Mouse (Mus musculus): ENCODE measurements around the gene Kcnt1.

Kcnt1 gene

DNA sequence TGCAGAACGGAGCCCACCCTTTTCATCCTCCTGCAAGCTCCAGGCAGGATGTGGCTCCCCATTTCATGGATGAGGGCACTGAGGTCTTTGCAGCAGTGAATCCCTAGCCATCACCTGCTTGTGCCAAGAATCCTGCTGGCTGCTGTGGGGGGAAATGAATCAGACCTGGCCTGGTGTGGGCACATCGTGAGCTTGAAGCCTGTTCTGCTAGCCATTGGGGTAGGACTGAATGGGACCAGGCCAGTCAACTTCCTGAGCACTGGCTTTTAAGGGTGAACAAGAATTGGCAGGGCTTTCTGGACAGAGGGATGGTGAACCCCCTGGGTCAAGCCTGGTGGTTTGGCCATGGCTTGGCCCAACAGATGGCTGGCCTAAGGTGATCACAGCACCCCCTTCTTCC lies 15.0 kb downstream of the Kcnt1 start:
- DNase-seq (ENCODE audit: low read depth) = no peak

DNA sequence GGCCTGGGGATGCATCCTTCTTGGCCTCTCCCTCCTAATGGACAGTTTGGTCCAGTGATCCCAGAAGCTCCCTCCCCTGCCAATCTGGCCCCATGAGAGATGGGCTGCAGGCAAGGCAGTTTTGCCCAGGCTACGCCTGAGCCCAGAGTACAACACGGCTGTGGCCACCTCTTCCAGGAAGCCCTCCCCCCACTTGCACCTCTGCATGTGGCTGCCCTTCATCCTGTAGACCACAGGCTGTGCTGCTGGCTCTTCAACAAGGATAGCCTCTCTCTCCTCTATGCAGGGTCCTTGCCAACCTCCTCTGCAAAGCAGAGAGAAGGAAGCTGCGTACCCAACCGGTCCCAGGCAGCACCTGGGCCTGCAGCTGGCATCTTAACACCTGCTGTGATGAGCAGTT lies 15.5 kb downstream of the Kcnt1 start:
- no peak for DNase-seq (ENCODE audit: low read depth)

DNA sequence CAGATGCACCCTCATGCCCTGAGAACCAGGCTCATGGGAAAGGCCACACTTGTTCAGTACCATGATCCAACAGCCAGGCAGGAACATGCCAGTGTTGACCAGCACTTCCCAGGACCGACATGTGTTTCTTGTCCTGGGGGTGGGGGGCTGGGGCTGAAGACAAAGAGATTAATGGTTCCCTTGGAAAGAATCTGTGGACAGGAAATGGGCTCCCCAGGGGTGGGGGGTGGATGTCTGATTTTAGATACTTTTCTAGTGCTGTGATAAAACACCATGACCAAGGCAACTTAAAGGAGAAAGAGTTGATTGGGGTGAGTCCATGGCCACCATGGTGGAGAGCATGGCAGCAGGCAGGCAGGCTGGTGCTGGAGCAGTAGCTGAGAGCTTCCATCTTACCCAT lies 18.7 kb downstream of the Kcnt1 start:
- no peak for DNase-seq (ENCODE audit: low read depth)

- no peak for DNase-seq (ENCODE audit: low read depth)
These were observed 21.2 kb downstream of the Kcnt1 start for GRCm38 (mm10) chr2:25884756-25885155.

DNA sequence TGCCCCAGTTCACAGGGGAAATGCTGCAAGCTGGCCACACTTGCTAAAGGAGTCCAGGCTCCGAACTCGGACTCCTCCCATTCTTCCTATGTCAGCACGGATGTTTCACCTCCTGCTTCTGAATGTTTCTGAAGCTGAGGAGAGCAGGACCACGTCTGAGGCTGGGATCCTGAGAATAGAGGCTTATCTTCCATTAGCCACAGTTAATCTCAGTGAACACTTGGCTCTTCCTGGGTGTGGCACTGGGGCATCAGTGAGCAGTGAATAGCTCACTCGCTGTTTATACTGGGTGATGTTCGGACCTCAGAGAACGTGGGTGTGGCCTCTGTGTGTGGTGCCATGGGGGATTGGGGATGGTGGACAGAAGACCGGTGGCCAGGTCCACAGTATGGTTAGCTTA lies 23.7 kb downstream of the Kcnt1 start:
- no peak for DNase-seq (ENCODE audit: low read depth)

DNA sequence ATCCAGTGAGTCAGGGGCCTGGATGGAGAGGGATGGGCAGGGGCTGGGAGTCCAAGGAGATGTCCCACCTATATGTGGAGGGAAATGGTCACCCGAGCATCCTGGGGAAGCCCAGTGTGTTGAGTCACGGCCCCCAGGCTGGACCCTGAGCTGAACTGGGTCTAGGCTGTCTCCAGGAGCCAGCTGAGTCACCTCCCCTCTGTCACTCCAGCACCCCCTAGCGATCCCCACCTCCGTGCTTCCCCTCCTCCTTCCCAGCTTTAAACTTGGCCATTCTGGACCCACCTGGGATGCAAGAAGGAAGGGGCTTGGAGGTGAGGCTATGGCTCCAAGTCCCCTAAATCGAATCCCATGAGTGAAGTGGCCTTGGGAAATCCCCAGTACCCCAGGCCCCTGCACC lies 24.6 kb downstream of the Kcnt1 start:
- no peak for DNase-seq (ENCODE audit: low read depth)

DNA sequence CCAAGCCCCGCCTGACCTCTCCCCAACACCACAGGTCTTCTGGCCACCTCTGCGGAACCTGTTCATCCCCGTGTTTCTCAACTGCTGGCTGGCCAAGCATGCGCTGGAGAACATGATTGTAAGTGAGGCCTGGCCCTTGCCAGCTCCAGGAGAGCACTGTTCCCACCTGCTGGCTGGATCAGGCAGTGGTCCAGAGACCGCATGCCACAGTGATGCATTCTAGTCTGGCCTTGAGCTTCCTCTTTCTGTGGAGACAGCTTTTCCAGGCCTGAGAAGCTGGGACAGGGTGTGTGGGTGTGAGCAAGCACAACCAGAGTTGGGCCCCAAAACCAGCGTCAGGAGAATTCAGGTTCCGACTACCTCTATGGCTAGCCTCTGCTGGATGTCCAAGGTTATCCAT lies 28.9 kb downstream of the Kcnt1 start:
- no peak for DNase-seq (ENCODE audit: low read depth)

GRCm38 (mm10) chr2:25898970-25899369 lies 35.4 kb downstream of the Kcnt1 start:
- DNase-seq (ENCODE audit: low read depth) = no peak

DNA sequence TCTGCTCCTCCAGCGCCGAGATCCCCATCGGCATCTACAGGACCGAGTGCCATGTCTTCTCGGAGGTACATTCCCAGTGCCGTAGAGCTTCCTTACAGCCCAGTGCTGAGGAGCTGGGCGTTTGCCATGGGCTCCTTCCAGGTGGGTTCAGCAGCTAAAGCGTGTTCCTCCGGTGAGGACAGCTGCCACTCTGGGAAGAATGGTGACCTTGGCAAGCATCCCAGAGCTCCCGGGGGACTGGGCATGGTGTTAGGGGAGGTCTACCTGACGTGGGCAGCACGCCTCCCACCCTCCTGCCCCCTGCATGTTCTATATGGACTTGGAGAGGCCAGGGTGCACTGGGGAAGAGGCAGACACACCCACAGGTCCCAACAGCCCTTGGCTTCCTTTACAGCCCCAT lies 46.3 kb downstream of the Kcnt1 start:
- DNase-seq (ENCODE audit: low read depth) = no peak

DNA sequence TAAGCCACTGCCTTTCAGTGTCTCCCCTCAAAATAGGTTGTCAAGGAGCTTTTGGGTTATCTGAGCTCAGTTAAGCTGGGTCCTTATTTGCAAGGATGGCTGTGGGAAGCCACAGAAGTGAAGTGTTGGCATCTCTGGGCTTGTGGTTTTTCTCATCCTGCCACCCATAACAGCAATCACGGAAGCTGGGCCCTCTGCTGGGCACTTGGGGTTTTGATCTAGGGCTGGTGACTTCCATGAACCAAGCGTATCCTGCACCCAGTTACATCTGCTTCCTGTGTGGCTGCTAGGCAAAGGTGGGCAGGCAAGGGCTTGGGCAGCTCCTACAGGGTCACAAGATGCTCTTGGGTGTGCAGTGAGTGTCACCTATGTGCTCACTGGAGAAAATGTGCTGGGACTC lies 49.7 kb downstream of the Kcnt1 start:
- DNase-seq (ENCODE audit: low read depth) = no peak

DNA sequence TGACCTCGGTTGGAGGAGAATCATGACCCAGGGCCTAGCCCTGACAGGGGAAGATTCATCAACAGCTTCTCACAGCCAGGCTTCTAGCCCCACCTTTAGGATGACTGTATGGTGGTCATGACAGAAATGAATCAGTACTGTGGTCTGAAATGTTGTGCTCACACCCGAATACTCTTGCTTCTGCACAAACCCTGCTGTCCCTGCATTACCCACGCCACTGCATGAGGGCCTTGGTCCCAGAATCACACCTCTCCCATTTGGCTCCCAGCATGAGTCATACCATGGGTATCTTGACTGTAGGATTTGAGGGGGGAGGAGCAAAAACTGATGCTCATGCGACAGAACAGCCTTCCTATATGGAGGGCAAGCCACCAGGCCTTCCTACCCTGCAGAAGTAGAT lies 50.7 kb downstream of the Kcnt1 start:
- no peak for DNase-seq (ENCODE audit: low read depth)

GRCm38 (mm10) chr2:25914821-25915220 lies 51.3 kb downstream of the Kcnt1 start:
- no peak for DNase-seq (ENCODE audit: low read depth)

DNA sequence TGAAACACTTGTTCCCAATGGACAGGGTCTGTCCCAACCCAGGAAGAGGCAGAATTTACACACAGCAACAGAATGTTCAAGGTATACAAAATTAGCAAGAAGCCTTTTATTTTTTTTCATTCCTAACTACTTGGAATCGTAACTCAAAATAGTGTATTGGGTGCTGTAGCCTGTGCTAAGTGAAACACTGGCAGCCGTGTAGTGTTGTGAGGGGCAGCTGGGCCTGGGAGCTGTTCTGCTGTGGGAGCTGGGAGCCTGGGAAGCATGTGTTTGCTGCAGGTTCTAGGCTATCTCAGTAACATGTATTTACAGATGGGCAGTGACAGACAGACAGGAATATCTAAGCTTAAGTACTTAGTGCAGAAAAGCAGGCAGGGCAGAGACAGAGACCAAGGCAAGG lies 54.9 kb downstream of the Kcnt1 start:
- DNase-seq (ENCODE audit: low read depth) = no peak

- no peak for DNase-seq (ENCODE audit: low read depth)
These were observed 56.4 kb downstream of the Kcnt1 start for GRCm38 (mm10) chr2:25919972-25920371.

DNA sequence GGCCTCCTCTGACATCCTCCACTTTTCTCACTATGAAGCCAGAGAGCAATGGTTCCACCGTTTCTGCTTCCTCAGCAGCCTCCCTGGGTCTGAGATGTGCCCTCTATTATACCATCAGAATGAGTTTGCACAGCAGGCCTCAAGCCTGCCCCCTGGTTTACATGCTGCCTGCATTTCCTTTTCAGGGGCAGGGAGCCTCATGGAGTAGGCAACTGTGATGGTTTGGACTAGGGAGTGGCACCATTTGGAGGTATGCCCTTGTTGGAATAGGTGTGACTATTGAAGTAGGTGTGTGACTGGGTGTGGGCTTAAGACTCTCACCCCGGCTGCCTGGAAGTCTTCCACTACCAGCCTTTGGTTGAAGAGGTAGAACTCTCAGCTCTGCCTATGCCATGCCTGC lies 60.3 kb downstream of the Kcnt1 start:
- no peak for DNase-seq (ENCODE audit: low read depth)

- DNase-seq (ENCODE audit: low read depth) = no peak
These were observed 61.4 kb downstream of the Kcnt1 start for GRCm38 (mm10) chr2:25924934-25925333.

DNA sequence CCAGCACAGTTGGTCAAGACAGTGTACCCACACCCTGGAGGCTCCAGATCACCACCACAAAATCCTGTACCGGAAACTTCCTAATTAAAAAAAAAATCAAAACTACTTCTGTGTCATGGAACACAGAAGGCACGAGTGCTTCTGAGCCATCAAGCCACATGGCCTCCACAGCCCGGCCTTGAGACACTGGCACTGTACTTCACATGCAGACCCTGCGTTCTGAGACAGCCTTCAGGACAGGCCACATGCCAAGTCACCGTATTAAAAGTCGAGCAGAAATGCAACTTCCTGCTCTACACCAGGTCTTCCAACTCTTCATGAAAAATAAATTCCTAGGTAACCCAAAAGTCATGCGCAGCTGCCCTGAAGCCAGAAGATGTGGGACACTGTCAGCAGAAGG lies 64.3 kb downstream of the Kcnt1 start:
- DNase-seq (ENCODE audit: low read depth) = no peak

DNA sequence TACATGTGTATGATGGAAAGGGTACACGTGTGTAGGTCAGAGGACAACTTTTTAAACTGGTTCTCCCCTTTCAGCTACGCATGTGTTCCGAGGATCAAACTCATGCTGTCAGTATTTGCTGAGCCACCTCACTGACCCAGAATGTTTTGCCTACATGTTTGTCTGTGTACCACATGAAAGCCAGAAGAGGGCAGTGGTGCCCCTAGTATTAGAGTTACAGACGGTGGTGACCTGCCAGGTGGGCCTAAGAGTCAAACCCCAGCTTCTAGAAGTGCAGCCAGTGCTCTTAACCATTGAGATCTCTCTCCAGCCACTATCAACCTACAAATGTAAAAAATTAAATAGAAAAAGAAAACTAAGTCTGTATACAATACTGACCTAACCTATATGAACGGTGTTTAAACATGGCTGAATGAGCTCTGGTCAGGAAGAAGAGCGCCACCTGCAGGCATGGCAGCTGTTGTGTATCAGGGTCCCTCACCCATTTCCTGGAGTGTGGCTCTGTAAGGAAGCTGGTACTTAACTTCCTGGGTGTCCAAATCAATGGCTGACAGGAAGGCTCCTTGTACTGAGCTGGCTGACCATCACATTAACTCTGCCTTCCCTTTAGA lies 67.8 kb downstream of the Kcnt1 start:
- no peak for DNase-seq (ENCODE audit: low read depth)

GRCm38 (mm10) chr2:25940503-25940902 lies 77.0 kb downstream of the Kcnt1 start:
- DNase-seq (ENCODE audit: low read depth) = no peak

DNA sequence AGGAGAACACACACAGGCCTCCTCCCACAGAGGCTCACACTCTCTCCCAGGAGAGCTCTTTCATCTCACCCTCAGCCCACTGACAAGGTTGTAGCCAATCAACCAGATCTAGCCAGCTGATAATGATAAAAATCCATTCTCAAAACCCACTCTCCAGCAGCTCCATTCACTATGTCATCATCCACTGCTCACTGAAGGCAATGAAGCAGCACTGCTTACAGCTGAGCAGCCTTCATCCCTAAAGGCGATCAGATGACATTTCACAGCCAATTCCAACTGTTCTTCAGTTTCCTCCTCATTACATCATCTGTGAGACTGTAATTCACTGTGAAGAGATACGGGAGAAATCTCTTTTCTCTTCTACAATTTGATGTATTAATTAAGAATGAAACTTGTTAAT lies 80.3 kb downstream of the Kcnt1 start:
- no peak for DNase-seq (ENCODE audit: low read depth)

DNA sequence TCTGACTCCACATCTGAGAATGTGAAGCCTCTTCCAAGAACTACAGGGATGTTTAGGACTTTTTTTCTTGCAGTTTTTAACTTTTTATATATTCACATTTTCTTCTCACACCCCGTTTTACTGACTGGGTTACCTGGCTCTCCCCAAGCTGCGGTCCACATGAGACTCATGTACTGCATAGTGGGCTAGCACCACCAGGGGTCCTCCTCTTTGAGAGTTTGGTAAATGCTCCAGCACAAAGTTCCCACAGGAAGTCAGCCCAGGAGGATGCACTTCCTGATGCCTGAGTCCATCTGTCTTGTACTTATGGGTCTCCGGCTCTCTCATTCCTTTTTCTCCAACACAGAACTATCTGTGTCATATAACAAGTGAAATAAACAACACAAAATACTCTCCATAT lies 84.4 kb downstream of the Kcnt1 start:
- DNase-seq (ENCODE audit: low read depth) = no peak

DNA sequence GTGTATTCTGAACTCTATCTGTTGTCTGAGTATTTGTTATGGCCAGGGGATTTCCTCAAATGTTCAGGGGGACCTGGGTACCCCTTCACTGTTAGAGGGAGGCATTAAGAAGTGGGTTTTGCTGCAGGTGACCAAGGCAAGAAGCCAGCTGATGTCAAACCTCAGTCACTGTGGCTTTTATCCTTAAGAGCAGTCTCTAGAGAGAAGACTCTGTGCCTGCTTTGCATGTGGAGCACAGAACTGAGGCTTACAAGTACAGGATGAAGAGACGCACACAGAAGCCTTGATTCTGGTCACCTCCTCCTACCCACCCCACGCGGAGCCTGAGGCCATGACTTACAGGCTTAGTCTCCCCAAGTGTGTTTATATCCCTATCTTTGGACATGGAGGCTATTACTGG lies 85.8 kb downstream of the Kcnt1 start:
- DNase-seq (ENCODE audit: low read depth) = no peak

Measured in fibroblast of lung, adult 2 months (primary cell).